Comparison of ENCODE assay signal across 8 mouse cellular contexts in genomic region chr11:120490291-120491046, GRCm38 (mm10). TPM values are rescaled to one million over a fixed set of nuclear protein-coding genes. Genes with fewer than 3 reads are reported as not detected.
DNase-seq lines count a peak whose midpoint lies in the region; ATAC-seq lines count a peak whose summit lies in the region.

No protein-coding gene starts in this region.

- no peaks in the 10 kb centered on the region for H3K9me3 ChIP-seq in forebrain, embryonic 12.5 days
- no peaks in the 10 kb centered on the region for H3K9me3 ChIP-seq in limb, embryonic 11.5 days (ENCODE audit: control insufficient read depth, low read length)
- no peaks in the 10 kb centered on the region for H3K9me3 ChIP-seq in neural tube, embryonic 12.5 days

- peak overlapping the region; percentile 81 for H3K4me2 ChIP-seq in forebrain, embryonic 12.5 days
- H3K4me2 ChIP-seq in limb, embryonic 11.5 days (ENCODE audit: low read depth, severe bottlenecking), result peak overlapping the region; percentile 92; the same call in 1 of the 2 replicates
- peak overlapping the region; percentile 99 for H3K4me2 ChIP-seq in neural tube, embryonic 12.5 days (replicated peaks)

- no peak for ATAC-seq in forebrain, embryonic 12.5 days (ENCODE audit: low FRiP score)
- no peak for ATAC-seq in limb, embryonic 11.5 days (ENCODE audit: insufficient number of reproducible peaks, low FRiP score, low TSS enrichment, low read depth)
- no peak for ATAC-seq in neural tube, embryonic 12.5 days (ENCODE audit: low FRiP score, low read depth)

- peak; percentile 17 for DNase-seq in kidney, postnatal 10 days
- DNase-seq in kidney, adult 18-20 months, result no peak
- no peak for DNase-seq in limb, embryonic 11.5 days (ENCODE audit: low spot score)
- DNase-seq in frontal cortex, postnatal 36 days (ENCODE audit: low spot score in 2 of 2), result no peak
- DNase-seq in left cerebral cortex, adult 18-20 months (ENCODE audit: low spot score in 2 of 2), result no peak
- DNase-seq in testis, postnatal 14 days (ENCODE audit: low spot score), result no peak

- peak overlapping the region; percentile 85 for H3K27ac ChIP-seq in forebrain, embryonic 12.5 days
- no peak overlapping the region for H3K27ac ChIP-seq in limb, embryonic 11.5 days (replicated peaks; ENCODE audit: low read depth, low read length)
- no peak overlapping the region for H3K27ac ChIP-seq in neural tube, embryonic 12.5 days

- peaks cover 56% of the 10 kb centered on the region for H3K36me3 ChIP-seq in forebrain, embryonic 12.5 days (replicated peaks)
- peaks cover 21% of the 10 kb centered on the region for H3K36me3 ChIP-seq in limb, embryonic 11.5 days (ENCODE audit: control insufficient read depth, insufficient read depth, low read length)
- peaks cover 39% of the 10 kb centered on the region for H3K36me3 ChIP-seq in neural tube, embryonic 12.5 days

- WGBS in forebrain, embryonic 12.5 days, result 30% methylated on average over 4 of the region's 4 CpGs
- 36% methylated on average over 4 of the region's 4 CpGs for WGBS in limb, embryonic 11.5 days
- WGBS in neural tube, embryonic 12.5 days, result 47% methylated on average over 4 of the region's 4 CpGs

- H3K4me1 ChIP-seq in forebrain, embryonic 12.5 days, result peaks cover 41% of the 10 kb centered on the region
- H3K4me1 ChIP-seq in limb, embryonic 11.5 days (ENCODE audit: control insufficient read depth, insufficient read depth, low read length), result peaks cover 23% of the 10 kb centered on the region
- H3K4me1 ChIP-seq in neural tube, embryonic 12.5 days, result peaks cover 34% of the 10 kb centered on the region

- H3K27me3 ChIP-seq in forebrain, embryonic 12.5 days, result no peaks in the 10 kb centered on the region
- H3K27me3 ChIP-seq in limb, embryonic 11.5 days (ENCODE audit: control insufficient read depth, insufficient read depth, low read length), result no peaks in the 10 kb centered on the region
- no peaks in the 10 kb centered on the region for H3K27me3 ChIP-seq in neural tube, embryonic 12.5 days (replicated peaks)

- H3K9ac ChIP-seq in forebrain, embryonic 12.5 days, result peak overlapping the region; percentile 90; the same call in 1 of the 2 replicates
- no peak overlapping the region; the same call in 1 of the 2 replicates for H3K9ac ChIP-seq in limb, embryonic 11.5 days (ENCODE audit: low read length)
- H3K9ac ChIP-seq in neural tube, embryonic 12.5 days, result no peak overlapping the region

- 0 out of 2 replicates have a peak overlapping the region, but pooled peaks have one; percentile 91 for H3K4me3 ChIP-seq in forebrain, embryonic 12.5 days (replicated peaks)
- no peak overlapping the region for H3K4me3 ChIP-seq in limb, embryonic 11.5 days (ENCODE audit: low read depth, low read length)
- no peak overlapping the region for H3K4me3 ChIP-seq in neural tube, embryonic 12.5 days

RNA-seq across cellular contexts. Expression of gene Slc25a10, which starts 1.2 kb away (rescaled TPM):
- 43.4 and 46.0 TPM in 2 replicates for polyA plus RNA-seq in forebrain, embryonic 12.5 days (2016; fragmentation: Nextera tagmentation; extraction: Ambion mirVana)
- polyA plus RNA-seq in limb, embryonic 11.5 days (2014; fragmentation: Nextera tagmentation; extraction: Ambion mirVana), result 57.8 and 58.5 TPM in 2 replicates
- polyA plus RNA-seq in neural tube, embryonic 12.5 days (2016; fragmentation: Nextera tagmentation; extraction: Ambion mirVana), result 37.9 TPM in 2 replicates
- total RNA-seq in left cerebral cortex, adult 18-20 months (2021), result 10 to 100 TPM; 19.6 to 22.6 TPM

RNA-seq across cellular contexts. Expression of gene Mrpl12, which starts 6.1 kb away (rescaled TPM):
- polyA plus RNA-seq in forebrain, embryonic 12.5 days (2016; fragmentation: Nextera tagmentation; extraction: Ambion mirVana), result 130 and 135 TPM in 2 replicates
- 166 and 177 TPM in 2 replicates for polyA plus RNA-seq in limb, embryonic 11.5 days (2014; fragmentation: Nextera tagmentation; extraction: Ambion mirVana)
- 116 and 117 TPM in 2 replicates for polyA plus RNA-seq in neural tube, embryonic 12.5 days (2016; fragmentation: Nextera tagmentation; extraction: Ambion mirVana)
- 10 to 100 TPM; 64.4 to 74.4 TPM for total RNA-seq in left cerebral cortex, adult 18-20 months (2021)

RNA-seq across cellular contexts. Expression of gene Arl16, which starts 23.1 kb away (rescaled TPM):
- 48.2 and 50.1 TPM in 2 replicates for polyA plus RNA-seq in forebrain, embryonic 12.5 days (2016; fragmentation: Nextera tagmentation; extraction: Ambion mirVana)
- polyA plus RNA-seq in limb, embryonic 11.5 days (2014; fragmentation: Nextera tagmentation; extraction: Ambion mirVana), result 56.6 and 58.3 TPM in 2 replicates
- 63.6 and 64.5 TPM in 2 replicates for polyA plus RNA-seq in neural tube, embryonic 12.5 days (2016; fragmentation: Nextera tagmentation; extraction: Ambion mirVana)
- total RNA-seq in left cerebral cortex, adult 18-20 months (2021), result 10 to 100 TPM; 47.2 to 49.7 TPM

RNA-seq across cellular contexts. Expression of gene Ccdc137, which starts 32.6 kb away (rescaled TPM):
- 34.5 and 35.4 TPM in 2 replicates for polyA plus RNA-seq in forebrain, embryonic 12.5 days (2016; fragmentation: Nextera tagmentation; extraction: Ambion mirVana)
- 32.6 and 36.4 TPM in 2 replicates for polyA plus RNA-seq in limb, embryonic 11.5 days (2014; fragmentation: Nextera tagmentation; extraction: Ambion mirVana)
- 30.9 and 34.7 TPM in 2 replicates for polyA plus RNA-seq in neural tube, embryonic 12.5 days (2016; fragmentation: Nextera tagmentation; extraction: Ambion mirVana)
- total RNA-seq in left cerebral cortex, adult 18-20 months (2021), result 10 to 100 TPM; 26.4 to 29.1 TPM

RNA-seq across cellular contexts. Expression of gene Oxld1, which starts 32.6 kb away (rescaled TPM):
- 8.6 and 10.9 TPM in 2 replicates for polyA plus RNA-seq in forebrain, embryonic 12.5 days (2016; fragmentation: Nextera tagmentation; extraction: Ambion mirVana)
- polyA plus RNA-seq in limb, embryonic 11.5 days (2014; fragmentation: Nextera tagmentation; extraction: Ambion mirVana), result 11.5 and 11.9 TPM in 2 replicates
- 12.5 and 13.8 TPM in 2 replicates for polyA plus RNA-seq in neural tube, embryonic 12.5 days (2016; fragmentation: Nextera tagmentation; extraction: Ambion mirVana)
- 10 to 100 TPM; 13.0 to 16.4 TPM for total RNA-seq in left cerebral cortex, adult 18-20 months (2021)
